Comparison of ENCODE assay signal across 10 mouse cellular contexts in the genomic region with DNA sequence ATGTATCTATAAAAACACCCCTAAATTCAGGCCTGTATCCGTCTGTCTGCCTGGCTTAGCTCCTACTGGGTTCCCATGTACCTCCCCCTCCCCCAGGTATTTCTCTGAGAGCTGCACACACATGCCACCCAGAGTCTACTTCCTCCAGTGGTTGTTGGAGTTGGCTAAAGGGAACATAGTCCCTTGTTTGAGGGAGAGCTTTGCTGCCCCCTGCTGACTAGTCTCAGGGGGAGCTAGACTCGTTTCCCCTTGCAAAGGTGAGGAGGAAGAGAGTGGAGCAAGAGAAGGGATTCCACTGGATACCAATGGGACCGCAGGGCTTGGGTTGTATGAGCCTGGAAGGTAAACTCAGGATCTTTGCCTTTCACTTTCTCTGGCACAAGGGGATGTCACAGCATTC. TPM values are rescaled to one million over a fixed set of nuclear protein-coding genes. Genes with fewer than 3 reads are reported as not detected.
A peak's percentile ranks its signal among the peaks of the same experiment; 100 is the strongest.
DNase-seq lines count a peak whose midpoint lies in the region; ATAC-seq and TF ChIP-seq lines count a peak whose summit lies in the region.
"Had no signal": no experiment of that assay in that cellular context is flagged by ENCODE, and none has a peak within 500 bp of the region (broad histone marks: within the 10 kb centered on the region; RNA-seq: fewer than 3 reads in every experiment).

No protein-coding gene starts in this region.

- H3K4me1 ChIP-seq in cortical plate, adult 2 months (ENCODE audit: control insufficient read depth, insufficient read depth, low read length), result no peaks in the 10 kb centered on the region
- H3K4me1 ChIP-seq in liver, postnatal 0 days (ENCODE audit: insufficient read depth), result no peaks in the 10 kb centered on the region
- H3K4me1 ChIP-seq: embryonic facial prominence, embryonic 15.5 days; neural tube, embryonic 13.5 days had no signal

- H3K9ac ChIP-seq in liver, postnatal 0 days (replicated peaks), result no peak overlapping the region
- H3K9ac ChIP-seq: embryonic facial prominence, embryonic 15.5 days; neural tube, embryonic 13.5 days had no signal

- no peak overlapping the region for H3K4me3 ChIP-seq in cortical plate, adult 2 months (ENCODE audit: insufficient read depth, low read length)
- no peak overlapping the region for H3K4me3 ChIP-seq in liver, postnatal 0 days (ENCODE audit: low read depth, low read length)
- H3K4me3 ChIP-seq: embryonic facial prominence, embryonic 15.5 days; neural tube, embryonic 13.5 days had no signal

- no peaks in the 10 kb centered on the region for H3K27me3 ChIP-seq in liver, postnatal 0 days (ENCODE audit: insufficient read depth, low read length)

- H3K4me2 ChIP-seq in liver, postnatal 0 days (ENCODE audit: low read depth, low read length), result no peak overlapping the region
- H3K4me2 ChIP-seq: embryonic facial prominence, embryonic 15.5 days; neural tube, embryonic 13.5 days had no signal

- DNase-seq in B cell, adult 2 months, result peak; percentile 68 to 70
- peak; percentile 75 to 76 for DNase-seq in adrenal gland, adult 18-20 months (ENCODE audit: low spot score in 2 of 2)
- DNase-seq in gastrocnemius, postnatal 14 days, result peak; percentile 55
- DNase-seq in kidney, postnatal 25 days, result peak; percentile 69 to 83
- peak; percentile 69 for DNase-seq in liver, postnatal 0 days
- peak; percentile 65 for DNase-seq in ovary, postnatal 36 days (ENCODE audit: low spot score)
- peak; percentile 24 to 29 for DNase-seq in thymus, postnatal 36 days

- H3K36me3 ChIP-seq in liver, postnatal 0 days (replicated peaks; ENCODE audit: insufficient read depth, low read length), result no peaks in the 10 kb centered on the region
- H3K36me3 ChIP-seq: embryonic facial prominence, embryonic 15.5 days; neural tube, embryonic 13.5 days had no signal

- no peak overlapping the region for H3K27ac ChIP-seq in cortical plate, adult 2 months (ENCODE audit: insufficient read depth, low read length)
- H3K27ac ChIP-seq in liver, postnatal 0 days (ENCODE audit: low read depth), result no peak overlapping the region
- H3K27ac ChIP-seq: embryonic facial prominence, embryonic 15.5 days; neural tube, embryonic 13.5 days had no signal

- TF ChIP-seq EP300 in liver, postnatal 0 days (IDR thresholded peaks at IDR 0.05; ENCODE audit: low read depth), result no peak

- intact Hi-C loops in gastrocnemius, postnatal 14 days (cut with DNase I; ENCODE audit: low total_unique reads), result loop anchor here (5.0 kb wide), 1 partner anchor 171 kb away; no protein-coding TSS in a partner anchor

- no peak for TF ChIP-seq POLR2A in cortical plate, adult 2 months (IDR thresholded peaks at IDR 0.05; ENCODE audit: extremely low read depth, insufficient read depth, low read length)

- ATAC-seq in liver, postnatal 0 days, result no peak

- TF ChIP-seq CTCF in cortical plate, adult 2 months (IDR thresholded peaks at IDR 0.05; ENCODE audit: extremely low read depth, insufficient read depth, low read length), result peak; percentile 96
- peak; percentile 82 for TF ChIP-seq CTCF in liver, postnatal 0 days (IDR thresholded peaks at IDR 0.05; ENCODE audit: low read depth)

- no peaks in the 10 kb centered on the region for H3K9me3 ChIP-seq in liver, postnatal 0 days (ENCODE audit: low read length)
- H3K9me3 ChIP-seq: embryonic facial prominence, embryonic 15.5 days; neural tube, embryonic 13.5 days had no signal

- WGBS in liver, postnatal 0 days (ENCODE audit: insufficient replicate concordance), result 16% methylated on average over 3 of the region's 3 CpGs

RNA-seq across cellular contexts. Expression of a gene that starts 40.1 kb away (rescaled TPM):
- total RNA-seq in adrenal gland, adult 18-20 months (2021), result not detected
- polyA plus RNA-seq in cortical plate, adult 2 months (2012; rRNA removed), result not detected in 2 replicates
- total RNA-seq in gastrocnemius, postnatal 14 days (2021), result not detected
- not detected in 2 replicates for polyA plus RNA-seq in liver, postnatal 0 days (2015; fragmentation: Nextera tagmentation; extraction: Ambion mirVana)
